Mouse (Mus musculus) kidney, adult 2 months (tissue): ENCODE results near the gene AA467197.

Source experiments
- CTCF ChIP-seq: fragments of 200-500 bp; conservative IDR thresholded peaks from 2 replicates; pipeline ENCODE4 v1.5.1; 2011; ENCODE audit warnings: low read depth, mild to moderate bottlenecking, control low read depth, low read length, moderate library complexity, mixed read lengths; ENCODE audit not compliant: insufficient read depth, insufficient read length
- POLR2A ChIP-seq: fragments of 200-500 bp; IDR thresholded peaks from one replicate; pipeline ENCODE4 v1.6.1; 2011; ENCODE audit warnings: low read depth, low read length, control low read depth

GRCm38 (mm10) chr2:122621337-122622110 lies 15.3 kb upstream of the AA467197 start:
- TF ChIP-seq CTCF (no peak), POLR2A (no peak)
